Comparison of ENCODE assay signal across 10 mouse cellular contexts in genomic region chr15:78848467-78848866, GRCm38 (mm10). TPM values are rescaled to one million over a fixed set of nuclear protein-coding genes. Genes with fewer than 3 reads are reported as not detected.
DNase-seq lines count a peak whose midpoint lies in the region; ATAC-seq and TF ChIP-seq lines count a peak whose summit lies in the region.
"Had no signal": no experiment of that assay in that cellular context is flagged by ENCODE, and none has a peak within 500 bp of the region (broad histone marks: within the 10 kb centered on the region; RNA-seq: fewer than 3 reads in every experiment).

No protein-coding gene starts in this region.

- H3K9me3 ChIP-seq in kidney, embryonic 14.5 days (ENCODE audit: control insufficient read depth, low read length), result no peaks in the 10 kb centered on the region
- H3K9me3 ChIP-seq in kidney, postnatal 0 days (replicated peaks; ENCODE audit: low read length), result no peaks in the 10 kb centered on the region
- no peaks in the 10 kb centered on the region for H3K9me3 ChIP-seq in liver, embryonic 13.5 days (replicated peaks)
- H3K9me3 ChIP-seq: embryonic facial prominence, embryonic 15.5 days had no signal

- no peak overlapping the region for H3K4me3 ChIP-seq in kidney, embryonic 14.5 days (ENCODE audit: low read length)
- H3K4me3 ChIP-seq in kidney, postnatal 0 days (replicated peaks; ENCODE audit: low read depth, low read length), result no peak overlapping the region
- H3K4me3 ChIP-seq in liver, embryonic 13.5 days (replicated peaks), result no peak overlapping the region
- H3K4me3 ChIP-seq: embryonic facial prominence, embryonic 15.5 days had no signal

- no peak overlapping the region for H3K9ac ChIP-seq in kidney, embryonic 14.5 days (ENCODE audit: low read depth, low read length)
- no peak overlapping the region for H3K9ac ChIP-seq in kidney, postnatal 0 days (ENCODE audit: low read depth, low read length)
- no peak overlapping the region for H3K9ac ChIP-seq in liver, embryonic 13.5 days
- H3K9ac ChIP-seq: embryonic facial prominence, embryonic 15.5 days had no signal

- H3K27me3 ChIP-seq in kidney, embryonic 14.5 days (ENCODE audit: control insufficient read depth, insufficient read depth, low read length), result peaks cover 6% of the 10 kb centered on the region; the same call in 1 of the 2 replicates
- H3K27me3 ChIP-seq in kidney, postnatal 0 days (ENCODE audit: insufficient read depth, low read length), result no peaks in the 10 kb centered on the region
- H3K27me3 ChIP-seq in liver, embryonic 13.5 days, result peaks cover 58% of the 10 kb centered on the region
- H3K27me3 ChIP-seq: embryonic facial prominence, embryonic 15.5 days had no signal

- no peak overlapping the region for H3K27ac ChIP-seq in kidney, embryonic 14.5 days (ENCODE audit: low read depth, low read length)
- no peak overlapping the region for H3K27ac ChIP-seq in kidney, postnatal 0 days
- H3K27ac ChIP-seq in liver, embryonic 13.5 days, result no peak overlapping the region
- H3K27ac ChIP-seq: embryonic facial prominence, embryonic 15.5 days had no signal

- H3K36me3 ChIP-seq in kidney, embryonic 14.5 days (ENCODE audit: control insufficient read depth, insufficient read depth, low read length), result peaks cover 18% of the 10 kb centered on the region; the same call in 1 of the 2 replicates
- H3K36me3 ChIP-seq in kidney, postnatal 0 days (ENCODE audit: insufficient read depth, low read length), result peaks cover 14% of the 10 kb centered on the region; the same call in 1 of the 2 replicates
- peaks cover 20% of the 10 kb centered on the region for H3K36me3 ChIP-seq in liver, embryonic 13.5 days

- H3K4me2 ChIP-seq in kidney, embryonic 14.5 days (replicated peaks; ENCODE audit: low read depth, low read length), result no peak overlapping the region
- no peak overlapping the region for H3K4me2 ChIP-seq in kidney, postnatal 0 days (ENCODE audit: low read length)
- H3K4me2 ChIP-seq in liver, embryonic 13.5 days, result no peak overlapping the region
- H3K4me2 ChIP-seq: embryonic facial prominence, embryonic 15.5 days had no signal

- ATAC-seq in kidney, embryonic 14.5 days (ENCODE audit: low FRiP score, low TSS enrichment), result no peak
- peak; percentile 67 for ATAC-seq in erythroblast, adult 5-6 weeks (replicated peaks; ENCODE audit: low FRiP score, poor library complexity, severe bottlenecking)
- no peak for ATAC-seq in kidney, postnatal 0 days (replicated peaks; ENCODE audit: low FRiP score, low read depth)
- ATAC-seq in liver, embryonic 13.5 days (ENCODE audit: low read depth), result no peak

- DNase-seq in kidney, adult 18-20 months, result peak; percentile 94
- DNase-seq in adrenal gland, postnatal 36 days, result peak; percentile 87
- DNase-seq in kidney, postnatal 0 days (ENCODE audit: low spot score), result peak; percentile 80
- peak; percentile 70 for DNase-seq in liver, embryonic 13.5 days
- peak; percentile 40 for DNase-seq in retina, adult 2 months (ENCODE audit: low read depth, low spot score)
- peak; percentile 68 to 87 for DNase-seq in thymus, postnatal 10 days (ENCODE audit: low spot score in 2 of 2)

- peak; percentile 95 for TF ChIP-seq CTCF in kidney, postnatal 0 days (IDR thresholded peaks at IDR 0.05; ENCODE audit: low read depth)

- WGBS in kidney, embryonic 14.5 days, result 26% methylated on average over 5 of the region's 5 CpGs
- 30% methylated on average over 5 of the region's 5 CpGs for WGBS in kidney, postnatal 0 days
- 26% methylated on average over 5 of the region's 5 CpGs for WGBS in liver, embryonic 13.5 days (ENCODE audit: insufficient replicate concordance)

- H3K4me1 ChIP-seq in kidney, embryonic 14.5 days (ENCODE audit: control insufficient read depth, insufficient read depth, low read length), result peaks cover 38% of the 10 kb centered on the region
- H3K4me1 ChIP-seq in kidney, postnatal 0 days (replicated peaks; ENCODE audit: insufficient read depth, low read length), result peaks cover 26% of the 10 kb centered on the region
- peaks cover 76% of the 10 kb centered on the region for H3K4me1 ChIP-seq in liver, embryonic 13.5 days (replicated peaks)

RNA-seq across cellular contexts. Expression of gene Cdc42ep1, which starts 6.0 kb away (rescaled TPM):
- 28.4 and 37.9 TPM in 2 replicates for polyA plus RNA-seq in kidney, embryonic 14.5 days (2014; fragmentation: Nextera tagmentation; extraction: Ambion mirVana)
- total RNA-seq in adrenal gland, postnatal 36 days (2021), result 10 to 100 TPM; 36.8 to 52.6 TPM
- total RNA-seq in erythroblast, adult 5-6 weeks (2015; ENCODE audit: low replicate concordance), result not detected in 2 replicates
- 0.70 TPM in 1 of 2 replicates, not detected in the other for total RNA-seq in erythroblast, adult 5-6 weeks (2017; ENCODE audit: low replicate concordance)
- 51.4 and 57.1 TPM in 2 replicates for polyA plus RNA-seq in kidney, postnatal 0 days (2015; fragmentation: Nextera tagmentation; extraction: Ambion mirVana)
- 9.5 and 10.8 TPM in 2 replicates for polyA plus RNA-seq in liver, embryonic 13.5 days (2015; fragmentation: Nextera tagmentation; extraction: Ambion mirVana)

RNA-seq across cellular contexts. Expression of gene Lgals2, which starts 6.9 kb away (rescaled TPM):
- polyA plus RNA-seq in kidney, embryonic 14.5 days (2014; fragmentation: Nextera tagmentation; extraction: Ambion mirVana), result 0.53 and 1.6 TPM in 2 replicates
- under 1 TPM; 0.53 to 0.56 TPM for total RNA-seq in adrenal gland, postnatal 36 days (2021)
- total RNA-seq in erythroblast, adult 5-6 weeks (2015; ENCODE audit: low replicate concordance), result not detected in 2 replicates
- not detected in 2 replicates for total RNA-seq in erythroblast, adult 5-6 weeks (2017; ENCODE audit: low replicate concordance)
- 0.91 and 1.2 TPM in 2 replicates for polyA plus RNA-seq in kidney, postnatal 0 days (2015; fragmentation: Nextera tagmentation; extraction: Ambion mirVana)
- polyA plus RNA-seq in liver, embryonic 13.5 days (2015; fragmentation: Nextera tagmentation; extraction: Ambion mirVana), result 10.0 and 13.7 TPM in 2 replicates
- polyA plus RNA-seq: neural tube, embryonic 14.5 days had no signal

RNA-seq across cellular contexts. Expression of gene Gga1, which starts 28.5 kb away (rescaled TPM):
- polyA plus RNA-seq in kidney, embryonic 14.5 days (2014; fragmentation: Nextera tagmentation; extraction: Ambion mirVana), result 33.9 and 44.8 TPM in 2 replicates
- 10 to 100 TPM; 56.0 to 57.3 TPM for total RNA-seq in adrenal gland, postnatal 36 days (2021)
- total RNA-seq in erythroblast, adult 5-6 weeks (2015; ENCODE audit: low replicate concordance), result 6.5 and 17.1 TPM in 2 replicates
- total RNA-seq in erythroblast, adult 5-6 weeks (2017; ENCODE audit: low replicate concordance), result 3.5 and 3.7 TPM in 2 replicates
- 41.5 and 42.8 TPM in 2 replicates for polyA plus RNA-seq in kidney, postnatal 0 days (2015; fragmentation: Nextera tagmentation; extraction: Ambion mirVana)
- polyA plus RNA-seq in liver, embryonic 13.5 days (2015; fragmentation: Nextera tagmentation; extraction: Ambion mirVana), result 20.7 and 23.7 TPM in 2 replicates

RNA-seq across cellular contexts. Expression of gene Card10, which starts 45.6 kb away (rescaled TPM):
- polyA plus RNA-seq in kidney, embryonic 14.5 days (2014; fragmentation: Nextera tagmentation; extraction: Ambion mirVana), result 6.1 and 10.2 TPM in 2 replicates
- 1 to 10 TPM; 5.9 to 9.8 TPM for total RNA-seq in adrenal gland, postnatal 36 days (2021)
- 0.58 TPM in 1 of 2 replicates, not detected in the other for total RNA-seq in erythroblast, adult 5-6 weeks (2015; ENCODE audit: low replicate concordance)
- total RNA-seq in erythroblast, adult 5-6 weeks (2017; ENCODE audit: low replicate concordance), result 0.56 TPM in 1 of 2 replicates, not detected in the other
- 8.2 and 9.2 TPM in 2 replicates for polyA plus RNA-seq in kidney, postnatal 0 days (2015; fragmentation: Nextera tagmentation; extraction: Ambion mirVana)
- polyA plus RNA-seq in liver, embryonic 13.5 days (2015; fragmentation: Nextera tagmentation; extraction: Ambion mirVana), result 1.1 and 1.3 TPM in 2 replicates

RNA-seq across cellular contexts. Expression of gene Gm49510, which starts 51.0 kb away (rescaled TPM):
- polyA plus RNA-seq in kidney, embryonic 14.5 days (2014; fragmentation: Nextera tagmentation; extraction: Ambion mirVana), result 0.19 and 0.59 TPM in 2 replicates
- not detected for total RNA-seq in adrenal gland, postnatal 36 days (2021)
- not detected in 2 replicates for total RNA-seq in erythroblast, adult 5-6 weeks (2015; ENCODE audit: low replicate concordance)
- total RNA-seq in erythroblast, adult 5-6 weeks (2017; ENCODE audit: low replicate concordance), result 0.56 and 0.77 TPM in 2 replicates
- 0.30 TPM in 1 of 2 replicates, not detected in the other for polyA plus RNA-seq in kidney, postnatal 0 days (2015; fragmentation: Nextera tagmentation; extraction: Ambion mirVana)
- 0.15 and 0.16 TPM in 2 replicates for polyA plus RNA-seq in liver, embryonic 13.5 days (2015; fragmentation: Nextera tagmentation; extraction: Ambion mirVana)

Comparison
In these comparisons a context has a peak if more than half of its experiments do, and no peak if none do; other contexts are left out.
1. DNase-seq: peak in every context shown above with its lines; median percentile 94 in kidney, adult 18-20 months; 87 in adrenal gland, postnatal 36 days; 80 in kidney, postnatal 0 days; 78 in thymus, postnatal 10 days; 70 in liver, embryonic 13.5 days; 40 in retina, adult 2 months.